Mouse (Mus musculus): ENCODE measurements around the gene Gcn1l1. TPM values are rescaled to one million over a fixed set of nuclear protein-coding genes. Genes with fewer than 3 reads are reported as not detected.
"Not testable (repeated sequence)": the region's sequence is repeated elsewhere in the genome, so short reads cannot be mapped to it uniquely, and the experiment has no call there.

Gene Gcn1l1
- polyA plus RNA-seq, 1 experiment from 2014 or later: 15.0 TPM

DNA sequence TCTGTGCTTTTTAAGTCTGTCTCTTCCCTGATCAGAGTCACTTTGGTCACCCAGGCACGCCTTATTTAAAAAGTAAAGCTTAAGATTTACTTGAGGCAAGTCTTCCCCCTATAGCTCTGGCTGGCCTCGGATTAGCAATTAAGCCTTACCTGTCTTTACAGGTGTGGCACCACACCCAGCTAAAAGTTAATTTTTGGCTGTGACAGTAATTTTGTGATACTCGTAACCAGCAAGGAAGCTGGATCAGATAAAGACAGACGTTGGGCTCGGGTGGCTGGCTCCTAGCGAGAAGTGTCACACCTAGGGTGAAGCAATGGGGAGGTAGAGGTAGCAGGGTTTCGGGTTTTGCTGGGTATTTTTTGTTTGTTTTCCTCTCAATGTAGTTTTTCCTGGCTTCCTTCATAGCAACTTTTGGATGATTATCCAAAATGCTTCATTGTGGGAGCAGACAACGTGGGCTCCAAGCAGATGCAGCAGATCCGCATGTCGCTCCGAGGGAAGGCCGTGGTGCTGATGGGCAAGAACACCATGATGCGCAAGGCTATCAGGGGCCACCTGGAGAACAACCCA, 4.6 kb upstream of the Gcn1l1 start:
- H3K27me3 ChIP-seq: no peaks in the 10 kb centered on the region
- H3K9ac ChIP-seq: peak overlapping the region; percentile 98
- peak overlapping the region; percentile 87 for H3K27ac ChIP-seq (replicated peaks)
- peaks cover 56% of the 10 kb centered on the region for H3K4me1 ChIP-seq (replicated peaks)
- peaks cover 41% of the 10 kb centered on the region for H3K36me3 ChIP-seq (replicated peaks)
- H3K4me2 ChIP-seq: peak overlapping the region; percentile 87
- peak overlapping the region; percentile 94 for H3K4me3 ChIP-seq (replicated peaks)
- no peak for ATAC-seq (ENCODE audit: insufficient read depth)
- H3K9me3 ChIP-seq (replicated peaks): no peaks in the 10 kb centered on the region
- 17% methylated on average over 13 of the region's 13 CpGs for WGBS (ENCODE audit: insufficient replicate concordance)

GRCm38 (mm10) chr5:115563771-115564585, 1.1 kb upstream of the Gcn1l1 start:
- Histone ChIP-seq H3K27me3 (no peaks in the 10 kb centered on the region), H3K9me3 (replicated peaks) (no peaks in the 10 kb centered on the region), H3K4me2 (peak overlapping the region; percentile 94), H3K4me3 (replicated peaks) (peak overlapping the region; percentile 78; the same call in 1 of the 2 replicates), H3K9ac (no peak overlapping the region), H3K4me1 (replicated peaks) (peaks cover 76% of the 10 kb centered on the region), H3K36me3 (replicated peaks) (peaks cover 41% of the 10 kb centered on the region), H3K27ac (replicated peaks) (peak overlapping the region; percentile 74)
- WGBS (ENCODE audit: insufficient replicate concordance): 35% methylated on average over 5 of the region's 5 CpGs
- ATAC-seq (ENCODE audit: insufficient read depth): no peak

DNA sequence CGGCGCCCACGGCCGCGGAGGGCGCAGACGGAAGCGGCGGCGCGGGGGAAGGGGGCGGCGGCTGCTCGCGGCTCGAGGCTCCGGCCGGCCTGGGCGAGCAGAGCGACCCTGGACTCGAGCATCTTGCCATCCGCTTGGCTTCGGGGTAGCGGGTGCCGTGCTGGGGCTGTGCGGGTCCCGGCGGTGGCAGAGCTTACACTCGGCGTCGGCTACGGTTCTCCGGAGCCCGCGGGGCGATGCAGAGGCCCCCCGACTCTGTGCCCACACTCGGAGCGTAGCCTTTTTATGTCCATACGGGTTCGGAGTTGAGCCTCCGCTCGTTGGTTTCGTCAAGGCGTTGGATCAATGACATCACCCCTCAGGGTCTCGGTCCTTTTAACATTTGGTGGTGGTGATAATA, 349 bp downstream of the Gcn1l1 start:
- Histone ChIP-seq H3K4me2 (peak overlapping the region; percentile 94), H3K36me3 (replicated peaks) (peaks cover 39% of the 10 kb centered on the region), H3K27me3 (no peaks in the 10 kb centered on the region), H3K4me3 (replicated peaks) (peak overlapping the region; percentile 78), H3K9me3 (replicated peaks) (no peaks in the 10 kb centered on the region), H3K9ac (peak overlapping the region; percentile 80), H3K4me1 (replicated peaks) (peaks cover 78% of the 10 kb centered on the region), H3K27ac (replicated peaks) (peak overlapping the region; percentile 74)
- WGBS (ENCODE audit: insufficient replicate concordance): under 1% methylated on average over 35 of the region's 46 CpGs
- peak; percentile 22 for ATAC-seq (ENCODE audit: insufficient read depth)

GRCm38 (mm10) chr5:115568681-115569080, 3.6 kb downstream of the Gcn1l1 start:
- H3K9me3 ChIP-seq (replicated peaks): no peaks in the 10 kb centered on the region
- ATAC-seq (ENCODE audit: insufficient read depth): no peak
- H3K27me3 ChIP-seq: no peaks in the 10 kb centered on the region
- WGBS (ENCODE audit: insufficient replicate concordance): 72% methylated on average over 10 of the region's 10 CpGs
- peaks cover 52% of the 10 kb centered on the region for H3K4me1 ChIP-seq (replicated peaks)
- peak overlapping the region; percentile 61 for H3K27ac ChIP-seq (replicated peaks)
- 0 out of 2 replicates have a peak overlapping the region, but pooled peaks have one; percentile 20 for H3K4me2 ChIP-seq
- peaks cover 28% of the 10 kb centered on the region for H3K36me3 ChIP-seq (replicated peaks)
- no peak overlapping the region for H3K9ac ChIP-seq
- H3K4me3 ChIP-seq (replicated peaks): no peak overlapping the region

DNA sequence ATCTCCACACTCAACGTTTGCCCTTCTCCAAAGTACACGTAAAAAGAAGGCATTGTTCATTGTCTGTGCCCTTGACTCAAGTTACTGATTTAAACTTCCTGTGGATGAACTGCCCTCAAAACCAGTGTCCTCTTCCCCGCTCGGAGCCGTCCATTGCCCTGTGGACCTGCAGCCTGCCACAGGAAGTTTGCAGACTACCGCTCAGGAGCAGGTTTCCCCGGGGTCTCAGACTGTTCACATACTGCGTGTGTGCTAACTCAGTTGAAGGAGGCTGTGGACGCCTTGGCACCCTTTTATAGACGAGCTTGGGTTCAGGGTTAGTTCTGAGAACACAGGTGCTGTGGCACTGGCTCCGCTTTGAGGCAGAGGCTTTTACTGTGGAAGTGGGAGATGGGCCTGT, 4.3 kb downstream of the Gcn1l1 start:
- ATAC-seq (ENCODE audit: insufficient read depth): no peak
- Histone ChIP-seq H3K36me3 (replicated peaks) (peaks cover 27% of the 10 kb centered on the region), H3K4me2 (no peak overlapping the region; the same call in 1 of the 2 replicates), H3K4me1 (replicated peaks) (peaks cover 47% of the 10 kb centered on the region), H3K9me3 (replicated peaks) (no peaks in the 10 kb centered on the region), H3K27me3 (no peaks in the 10 kb centered on the region), H3K9ac (no peak overlapping the region), H3K4me3 (replicated peaks) (no peak overlapping the region), H3K27ac (replicated peaks) (peak overlapping the region; percentile 61)
- WGBS (ENCODE audit: insufficient replicate concordance): 59% methylated on average over 11 of the region's 11 CpGs

GRCm38 (mm10) chr5:115569721-115570120, 4.7 kb downstream of the Gcn1l1 start:
- Histone ChIP-seq H3K4me1 (replicated peaks) (peaks cover 43% of the 10 kb centered on the region), H3K36me3 (replicated peaks) (peaks cover 31% of the 10 kb centered on the region), H3K9me3 (replicated peaks) (no peaks in the 10 kb centered on the region), H3K4me3 (replicated peaks) (no peak overlapping the region), H3K4me2 (no peak overlapping the region), H3K27ac (replicated peaks) (peak overlapping the region; percentile 61), H3K9ac (no peak overlapping the region), H3K27me3 (no peaks in the 10 kb centered on the region)
- no peak for ATAC-seq (ENCODE audit: insufficient read depth)
- 86% methylated on average over 4 of the region's 4 CpGs for WGBS (ENCODE audit: insufficient replicate concordance)

DNA sequence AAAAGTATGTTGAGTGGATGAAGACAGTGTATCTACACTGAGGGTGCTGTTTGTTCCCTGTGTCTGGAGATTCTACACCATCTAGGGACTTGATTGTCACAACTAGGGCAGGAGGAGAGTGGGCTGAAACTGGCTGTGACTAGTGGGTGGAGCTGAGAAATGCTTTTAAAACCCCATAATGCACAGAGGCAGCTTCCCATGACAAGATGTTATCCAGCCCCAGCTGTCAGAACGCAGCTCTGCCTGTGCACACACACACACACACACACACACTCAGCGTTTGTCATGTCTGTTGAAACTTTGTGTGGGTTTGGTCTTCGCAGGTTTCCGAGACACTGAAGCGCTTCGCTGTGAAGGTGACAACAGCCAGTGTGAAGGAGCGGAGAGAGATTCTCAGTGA, 6.0 kb downstream of the Gcn1l1 start:
- peaks cover 44% of the 10 kb centered on the region for H3K36me3 ChIP-seq (replicated peaks)
- no peak overlapping the region for H3K27ac ChIP-seq (replicated peaks)
- ATAC-seq (ENCODE audit: insufficient read depth): no peak
- H3K4me1 ChIP-seq (replicated peaks): peaks cover 32% of the 10 kb centered on the region
- no peak overlapping the region for H3K4me3 ChIP-seq (replicated peaks)
- H3K9me3 ChIP-seq (replicated peaks): no peaks in the 10 kb centered on the region
- no peaks in the 10 kb centered on the region for H3K27me3 ChIP-seq
- whole genome bisulfite sequencing (ENCODE audit: insufficient replicate concordance): 84% methylated on average over 7 of the region's 7 CpGs
- H3K4me2 ChIP-seq: no peak overlapping the region
- no peak overlapping the region for H3K9ac ChIP-seq

GRCm38 (mm10) chr5:115572679-115573535, 7.9 kb downstream of the Gcn1l1 start:
- no peak overlapping the region for H3K4me2 ChIP-seq
- no peak overlapping the region for H3K9ac ChIP-seq
- ATAC-seq (ENCODE audit: insufficient read depth): peak; percentile 32; the same call in 1 of the 2 replicates
- peaks cover 61% of the 10 kb centered on the region for H3K36me3 ChIP-seq (replicated peaks)
- no peaks in the 10 kb centered on the region for H3K9me3 ChIP-seq (replicated peaks)
- H3K27me3 ChIP-seq: no peaks in the 10 kb centered on the region
- H3K4me3 ChIP-seq (replicated peaks): no peak overlapping the region
- peak overlapping the region; percentile 57; the same call in 1 of the 2 replicates for H3K27ac ChIP-seq (replicated peaks)
- peaks cover 15% of the 10 kb centered on the region for H3K4me1 ChIP-seq (replicated peaks)
- 54% methylated on average over 17 of the region's 17 CpGs for WGBS (ENCODE audit: insufficient replicate concordance)

DNA sequence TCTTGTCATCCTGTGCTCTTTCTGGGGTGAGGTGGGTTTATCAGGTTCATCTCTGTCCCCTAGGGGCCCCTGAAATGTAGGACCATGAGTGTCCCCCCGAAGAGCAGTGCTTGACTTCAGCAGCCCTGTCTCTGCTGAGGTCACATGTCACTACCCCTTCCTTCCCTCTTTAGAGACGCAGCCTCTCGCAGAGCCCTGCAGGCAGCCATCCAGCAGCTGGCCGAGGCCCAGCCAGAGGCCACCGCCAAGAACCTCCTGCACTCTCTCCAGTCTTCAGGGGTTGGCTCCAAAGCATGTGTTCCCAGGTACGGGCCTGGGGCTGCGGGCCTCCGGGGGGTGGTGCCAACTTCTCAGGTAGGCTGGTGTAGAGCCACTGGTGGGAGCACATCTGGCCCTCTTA, 9.9 kb downstream of the Gcn1l1 start:
- Histone ChIP-seq H3K4me2 (no peak overlapping the region), H3K27ac (replicated peaks) (no peak overlapping the region), H3K9ac (no peak overlapping the region), H3K4me1 (replicated peaks) (no peaks in the 10 kb centered on the region), H3K4me3 (replicated peaks) (no peak overlapping the region), H3K36me3 (replicated peaks) (peaks cover 82% of the 10 kb centered on the region), H3K9me3 (replicated peaks) (no peaks in the 10 kb centered on the region), H3K27me3 (no peaks in the 10 kb centered on the region)
- WGBS (ENCODE audit: insufficient replicate concordance): 67% methylated on average over 8 of the region's 8 CpGs
- no peak for ATAC-seq (ENCODE audit: insufficient read depth)

DNA sequence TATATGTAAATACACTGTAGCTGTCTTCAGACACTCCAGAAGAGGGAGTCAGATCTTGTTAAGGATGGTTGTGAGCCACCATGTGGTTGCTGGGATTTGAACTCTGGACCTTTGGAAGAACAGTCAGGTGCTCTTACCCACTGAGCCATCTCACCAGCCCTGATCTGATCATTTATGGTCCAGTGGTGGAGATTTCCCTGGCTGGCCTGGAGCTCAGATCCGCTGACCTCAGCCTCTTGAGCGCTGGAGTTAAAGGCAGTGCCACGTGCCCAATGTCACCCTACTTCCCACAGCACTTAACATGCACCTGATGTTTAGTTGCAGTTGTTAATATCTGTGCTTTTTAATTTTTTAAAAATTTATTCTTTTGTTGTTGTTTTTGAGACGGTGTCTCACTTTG, 12.6 kb downstream of the Gcn1l1 start:
- WGBS (ENCODE audit: insufficient replicate concordance): 85% methylated on average over 4 of the region's 4 CpGs
- H3K27ac ChIP-seq (replicated peaks); H3K27me3 ChIP-seq; ATAC-seq (ENCODE audit: insufficient read depth); H3K4me3 ChIP-seq (replicated peaks); H3K4me2 ChIP-seq; H3K9me3 ChIP-seq (replicated peaks); H3K4me1 ChIP-seq (replicated peaks); H3K9ac ChIP-seq: not testable (repeated sequence)
- peaks cover 94% of the 10 kb centered on the region for H3K36me3 ChIP-seq (replicated peaks)

- no peak overlapping the region for H3K4me2 ChIP-seq
- 83% methylated on average over 14 of the region's 14 CpGs for WGBS (ENCODE audit: insufficient replicate concordance)
- H3K27me3 ChIP-seq: no peaks in the 10 kb centered on the region
- H3K9me3 ChIP-seq (replicated peaks): no peaks in the 10 kb centered on the region
- no peak overlapping the region for H3K4me3 ChIP-seq (replicated peaks)
- no peak overlapping the region for H3K27ac ChIP-seq (replicated peaks)
- H3K36me3 ChIP-seq (replicated peaks): peaks cover 97% of the 10 kb centered on the region
- ATAC-seq (ENCODE audit: insufficient read depth): no peak
- H3K4me1 ChIP-seq (replicated peaks): no peaks in the 10 kb centered on the region
- no peak overlapping the region for H3K9ac ChIP-seq
Measured at GRCm38 (mm10) chr5:115578922-115579321, 13.9 kb downstream of the Gcn1l1 start.

Measured in liver, embryonic 15.5 days (tissue).